Mouse (Mus musculus) heart, adult 9 months (tissue): ENCODE measurements around the gene Ggt6.
"Not testable (repeated sequence)": the region's sequence is repeated elsewhere in the genome, so short reads cannot be mapped to it uniquely, and the experiment has no call there.

Experiments used
- DNase-seq, 2 experiments: peaks; one replicate each; pipeline ENCODE4 v3.0.0; 2022; ENCODE audit warnings: low spot score in 2 of 2

Ggt6 gene

DNA sequence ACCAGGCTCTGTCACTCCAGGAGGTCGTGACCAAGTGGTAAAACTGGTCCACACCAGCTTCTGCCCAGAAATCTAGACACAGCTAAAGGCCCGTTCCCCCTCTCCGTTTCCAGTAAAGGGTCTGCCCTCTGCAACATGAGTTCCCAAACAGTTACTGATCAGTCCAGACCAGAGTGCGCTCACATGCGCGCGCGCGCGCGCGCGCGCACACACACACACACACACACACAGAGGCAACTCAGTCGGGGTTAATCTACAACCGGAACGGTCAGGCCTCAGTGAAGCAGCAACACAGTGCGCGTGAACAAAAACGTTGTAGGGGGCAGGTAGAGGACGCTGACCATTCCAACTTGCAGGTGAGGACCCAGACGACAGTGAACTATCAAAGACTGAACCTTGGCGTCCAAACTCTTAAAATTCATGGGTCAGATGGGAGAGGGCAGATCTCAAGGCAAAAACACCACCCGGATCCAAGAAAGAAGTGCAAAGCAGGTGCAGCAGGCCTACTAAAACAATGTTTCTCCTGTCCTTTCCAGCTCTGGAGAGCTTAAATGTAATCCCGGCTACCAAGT is 24.7 kb upstream of the Ggt6 start:
- no peak for DNase-seq

DNA sequence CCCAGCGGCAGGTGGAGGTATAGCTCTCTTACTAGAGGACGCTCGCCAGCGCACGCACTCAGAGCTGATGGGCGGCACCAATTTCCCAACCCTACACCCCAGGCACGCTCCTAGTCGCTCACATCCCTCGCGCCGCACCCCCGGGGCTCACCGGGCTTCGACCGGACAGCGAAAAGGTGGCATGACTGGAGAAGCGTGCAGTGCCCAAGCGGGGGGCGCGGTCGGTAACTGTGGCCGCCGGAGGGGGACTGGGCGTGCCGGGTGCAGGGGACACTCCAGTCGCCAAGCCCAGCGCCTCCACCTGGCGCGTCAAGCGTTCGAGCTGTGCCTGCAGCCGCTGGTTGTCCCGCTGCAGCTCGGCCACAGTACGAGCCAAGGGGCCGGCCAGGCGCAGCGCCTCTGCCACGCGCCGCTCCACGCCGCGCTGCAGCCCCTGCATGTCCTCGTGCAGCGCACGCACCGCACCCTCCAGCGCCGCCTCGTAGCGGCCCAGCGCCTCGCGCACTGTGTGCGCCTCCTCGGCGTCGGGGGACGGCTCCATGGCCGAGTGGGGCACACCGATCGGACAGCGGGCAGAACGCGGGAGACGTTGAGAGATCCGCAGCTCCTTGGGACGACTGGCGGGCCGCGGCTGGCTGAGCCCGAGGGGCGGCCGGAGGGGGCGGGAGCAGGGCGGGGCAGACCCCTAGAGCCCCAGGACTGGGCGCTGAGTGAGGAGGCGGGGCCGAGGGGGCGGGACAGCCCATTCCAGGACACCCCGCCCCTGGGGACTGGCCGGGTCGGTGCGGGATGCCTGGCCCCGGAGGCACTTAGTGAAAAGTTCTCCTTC is 24.0 kb upstream of the Ggt6 start, which contains the start of gene Smtnl2:
Gene Smtnl2 (minus strand): TSS at position 621 of the 829 bp plus-strand sequence.
- peak; percentile 92 to 93 for DNase-seq

DNA sequence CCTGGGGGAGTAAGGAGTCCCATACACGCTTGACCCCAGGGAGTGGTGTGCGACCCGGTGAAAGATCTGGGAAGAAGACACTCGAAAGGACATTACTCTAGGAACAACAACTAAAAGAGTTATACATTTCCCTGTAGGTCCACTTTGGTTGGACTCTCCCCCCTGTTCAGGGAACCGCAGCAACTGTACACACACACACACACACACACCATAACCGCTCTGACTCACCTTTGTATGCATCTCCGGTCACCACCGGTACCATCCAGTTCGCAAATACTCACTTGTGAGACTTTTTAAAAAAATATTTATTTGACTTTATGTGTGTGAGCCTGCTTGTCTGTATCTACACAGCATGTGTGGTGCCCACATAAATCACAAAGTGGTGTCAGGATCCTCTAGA is 23.4 kb upstream of the Ggt6 start:
- DNase-seq, result no peak

DNA sequence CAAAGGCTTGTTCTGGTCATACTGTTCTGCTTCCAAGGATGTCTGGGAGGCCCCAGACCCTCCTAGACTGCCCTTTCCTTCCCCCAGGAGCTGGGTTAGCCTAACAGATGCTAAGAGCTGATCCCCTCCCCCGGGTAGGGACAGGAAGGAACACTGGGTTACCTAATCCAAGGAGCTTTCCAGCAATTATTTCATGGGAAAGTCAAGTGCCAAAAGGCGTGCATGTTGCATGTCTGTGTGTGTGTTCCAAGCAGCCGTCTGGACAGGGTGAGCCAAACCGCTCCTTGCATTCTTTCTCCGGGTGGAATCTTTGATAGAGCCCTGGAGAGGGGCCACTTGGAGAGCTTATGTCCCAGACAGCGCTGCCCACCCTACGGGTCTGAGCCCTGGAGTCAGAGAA is 22.3 kb upstream of the Ggt6 start:
- DNase-seq, result peak; percentile 89 to 93

- no peak for DNase-seq
These were observed 21.6 kb upstream of the Ggt6 start for GRCm38 (mm10) chr11:72413601-72414190.

DNA sequence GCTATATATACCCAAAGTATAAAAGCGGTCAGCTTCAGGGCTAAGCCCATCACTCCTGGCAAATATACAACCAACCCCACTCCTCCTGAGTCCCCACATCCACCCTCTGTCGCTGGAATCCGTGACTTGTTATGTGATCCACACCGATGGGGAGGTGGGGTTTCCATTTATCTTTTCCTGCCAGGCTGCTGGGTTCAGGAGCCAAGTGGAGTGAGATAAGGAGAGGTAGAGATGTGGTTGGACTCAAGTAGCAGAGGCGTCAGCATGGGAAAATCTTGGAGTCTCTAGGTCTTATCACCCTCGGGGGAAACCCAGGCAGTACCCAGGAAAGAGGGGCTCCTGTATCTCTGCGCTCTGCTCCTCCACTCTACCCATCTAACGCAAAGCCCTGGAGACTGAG is 20.2 kb upstream of the Ggt6 start:
- DNase-seq, result peak in 1 of 2 experiments; percentile 38

DNA sequence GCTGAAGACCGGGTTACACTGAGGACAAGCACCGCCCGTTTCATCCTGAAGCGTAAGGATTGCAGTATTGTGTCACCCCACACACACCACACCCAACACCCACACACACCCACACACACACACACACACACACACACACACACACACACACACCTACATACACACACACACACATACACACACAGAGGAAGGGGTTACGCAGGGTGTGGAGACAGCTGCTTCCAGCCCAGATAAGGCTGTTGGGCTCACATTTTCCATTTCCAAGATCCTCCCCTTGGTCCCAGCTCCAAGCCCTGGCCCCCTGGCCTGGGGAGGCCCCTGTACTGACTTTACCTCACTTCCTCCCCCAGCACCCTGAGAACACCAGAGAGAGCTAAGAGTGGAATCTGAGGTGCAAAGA is 18.7 kb upstream of the Ggt6 start:
- DNase-seq, result peak; percentile 78 to 85

GRCm38 (mm10) chr11:72417376-72417775 is 17.9 kb upstream of the Ggt6 start:
- DNase-seq, result no peak

- no peak for DNase-seq
These were observed 17.1 kb upstream of the Ggt6 start for GRCm38 (mm10) chr11:72418227-72418626.

GRCm38 (mm10) chr11:72419006-72419405 is 16.3 kb upstream of the Ggt6 start:
- no peak for DNase-seq

DNA sequence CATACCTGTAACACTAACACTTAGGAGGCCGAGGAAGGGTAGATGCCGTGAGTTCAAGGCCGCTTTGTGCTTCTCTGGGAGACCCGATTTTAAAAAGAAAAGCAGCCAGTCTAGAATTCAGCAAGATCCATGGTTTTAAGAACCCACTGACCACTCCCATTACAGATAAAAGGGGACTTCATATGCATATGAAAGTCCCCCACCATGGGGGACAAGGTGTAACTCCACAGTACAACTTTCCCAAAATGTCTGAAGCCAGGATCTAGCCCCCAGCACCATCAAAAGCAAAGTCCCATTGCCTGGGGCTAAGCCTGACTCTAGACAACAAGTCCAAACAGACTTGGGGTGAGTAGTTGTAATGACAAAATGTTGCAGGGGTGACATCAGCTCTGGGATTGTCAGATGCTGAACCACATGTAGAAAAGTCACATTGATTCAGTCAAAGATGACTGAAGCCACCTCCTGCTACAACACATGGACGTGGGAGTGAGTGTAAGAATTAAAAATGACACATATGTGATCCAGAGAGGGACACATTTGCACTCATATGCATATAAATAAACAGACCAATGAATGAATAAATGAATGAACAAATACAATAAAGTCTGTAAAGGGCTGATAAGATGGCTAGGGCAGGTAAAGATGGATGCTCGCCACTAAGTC is 14.7 kb upstream of the Ggt6 start:
- no peak for DNase-seq

GRCm38 (mm10) chr11:72421518-72422278 is 13.6 kb upstream of the Ggt6 start:
- no peak for DNase-seq

DNA sequence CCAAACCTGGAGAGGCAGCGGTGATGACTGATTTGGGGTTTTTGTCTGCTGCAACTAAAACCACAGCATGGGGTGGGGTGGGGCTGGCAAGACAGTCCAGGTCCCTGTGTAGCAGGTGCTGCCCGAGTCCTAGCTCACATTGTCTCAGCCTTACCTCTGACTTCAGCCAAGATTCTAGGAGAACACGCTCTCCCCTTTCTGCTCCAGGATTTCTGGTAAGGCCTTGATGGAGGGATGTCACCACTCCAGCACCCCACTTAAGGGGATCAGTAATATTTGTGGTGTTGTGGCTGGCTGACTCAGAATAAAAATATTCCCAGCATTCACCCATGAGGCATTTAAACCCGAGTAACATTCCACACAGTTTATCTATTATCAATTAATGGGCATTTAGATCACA is 11.6 kb upstream of the Ggt6 start:
- no peak for DNase-seq

DNA sequence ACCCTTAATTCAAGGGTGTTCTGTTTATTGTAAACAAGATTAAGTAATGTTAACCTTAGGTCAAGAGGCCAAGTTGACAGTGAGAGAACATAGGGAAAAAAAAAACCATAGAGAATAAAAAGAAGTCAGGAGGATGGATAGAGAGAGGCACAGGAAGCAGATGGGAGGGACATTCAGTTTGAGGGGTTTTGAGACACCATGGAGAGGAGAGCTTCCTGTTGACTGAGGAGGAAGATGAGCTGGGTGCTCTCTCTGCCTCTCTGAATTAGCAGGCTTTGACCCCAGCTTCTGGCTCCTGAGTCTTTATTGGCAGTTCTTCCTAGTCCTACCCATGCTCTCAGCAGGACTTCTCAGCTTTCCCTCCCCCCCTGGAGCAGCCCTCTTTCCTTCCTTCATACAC is 10.1 kb upstream of the Ggt6 start:
- DNase-seq, result no peak

DNA sequence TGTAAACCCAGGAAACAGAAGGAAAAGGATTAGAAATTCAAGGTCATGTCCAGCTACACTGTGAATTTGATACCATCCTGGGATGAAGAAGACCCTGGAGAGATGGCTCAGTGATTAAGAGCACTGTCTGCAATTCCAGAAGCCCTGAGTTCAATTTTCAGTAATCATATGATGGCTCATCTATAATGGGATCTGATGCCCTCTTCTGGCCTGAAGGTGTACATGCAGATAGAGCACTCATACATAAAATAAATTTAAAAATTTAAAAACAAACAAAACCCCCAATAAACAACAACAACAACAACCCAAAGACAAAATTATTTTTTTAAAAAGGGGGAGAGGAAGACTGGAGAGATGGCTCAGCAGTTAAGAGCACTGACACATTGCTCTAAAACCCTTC is 8.4 kb upstream of the Ggt6 start:
- DNase-seq, result no peak

- peak; percentile 79 to 91 for DNase-seq
These were observed 6.6 kb upstream of the Ggt6 start for GRCm38 (mm10) chr11:72428694-72429093.

DNA sequence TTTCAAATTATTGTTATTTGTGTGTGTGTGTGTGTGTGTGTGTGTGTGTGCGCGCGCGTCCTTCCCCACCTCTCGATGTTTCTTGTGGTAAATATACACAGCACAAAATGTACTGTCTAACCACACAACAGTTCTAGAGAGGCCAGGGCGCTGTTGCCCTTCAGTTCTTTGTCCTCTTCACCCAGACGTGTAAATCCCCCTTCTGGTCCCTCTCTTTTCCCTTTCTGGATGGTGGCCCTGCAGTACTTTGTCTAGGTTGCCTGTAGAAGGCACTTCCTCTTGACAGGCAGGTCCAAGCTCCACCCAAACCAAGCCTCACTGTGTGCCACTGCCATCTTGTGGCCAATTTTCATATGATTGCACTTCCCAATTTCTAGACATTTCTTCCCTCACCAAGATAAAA is 6.0 kb upstream of the Ggt6 start:
- DNase-seq, result peak; percentile 77 to 86

DNA sequence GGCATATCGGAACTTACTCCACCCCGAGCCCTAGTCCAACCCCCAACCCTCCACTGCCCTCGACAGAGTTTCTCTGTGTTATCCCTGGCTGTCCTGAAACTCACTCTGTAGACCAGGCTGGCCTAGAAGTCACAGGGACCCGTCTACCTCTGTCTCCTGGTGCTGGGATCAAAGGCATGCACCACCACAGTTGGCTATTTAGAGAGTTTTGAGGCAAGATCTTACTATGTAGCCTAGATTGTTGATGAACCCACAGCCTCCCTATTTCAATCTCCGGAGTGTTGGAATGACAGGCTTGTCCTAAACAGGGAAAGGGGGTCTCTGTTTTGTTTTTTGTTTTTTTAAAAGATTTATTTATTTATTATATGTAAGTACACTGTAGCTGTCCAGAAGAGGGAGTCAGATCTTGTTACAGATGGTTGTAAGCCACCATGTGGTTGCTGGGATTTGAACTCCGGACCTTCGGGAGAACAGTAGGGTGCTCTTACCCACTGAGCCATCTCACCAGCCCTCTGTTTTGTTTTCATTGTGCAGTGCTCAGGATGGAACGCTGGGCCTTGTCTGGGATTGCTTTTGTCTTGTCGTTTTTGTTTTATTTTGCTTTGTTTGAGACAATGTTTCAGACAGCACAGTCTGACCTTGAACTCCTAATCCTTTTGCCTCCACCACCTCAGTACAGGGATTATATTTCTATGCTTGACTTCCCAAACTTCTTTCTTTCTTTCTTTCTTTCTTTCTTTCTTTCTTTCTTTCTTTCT is 4.8 kb upstream of the Ggt6 start:
- not testable (repeated sequence) for DNase-seq

- peak; percentile 50 to 65 for DNase-seq
These were observed 344 bp downstream of the Ggt6 start for GRCm38 (mm10) chr11:72435694-72436045.

DNA sequence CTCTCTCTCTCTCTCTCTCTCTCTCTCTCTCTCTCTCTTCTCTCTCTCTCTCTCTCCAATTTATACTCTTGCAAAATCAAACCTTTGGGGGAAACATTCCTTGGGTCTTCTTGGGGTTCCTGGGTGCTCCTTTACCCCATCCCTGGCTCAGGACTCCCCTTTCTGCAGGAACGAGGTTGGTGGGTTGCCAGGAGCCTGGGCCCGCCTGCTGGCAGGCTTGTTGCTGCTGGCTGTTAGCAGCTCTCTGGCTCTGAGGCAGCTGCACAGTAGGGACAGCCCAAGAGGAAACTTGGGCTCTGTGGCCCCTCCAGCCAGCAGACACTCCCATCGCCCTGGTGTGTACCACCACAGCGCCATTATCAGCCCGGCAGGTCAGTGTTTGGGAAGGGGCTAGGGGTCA is 945 bp downstream of the Ggt6 start:
- no peak for DNase-seq
